Mouse (Mus musculus): ENCODE measurements around the gene Irgq. TPM values are rescaled to one million over a fixed set of nuclear protein-coding genes. Genes with fewer than 3 reads are reported as not detected.

Irgq gene
- total and polyA plus RNA-seq, 3 experiments, result 5.1 to 10.1 (median 9.9) TPM

- Histone ChIP-seq H3K4me1 (ENCODE audit: control insufficient read depth in 1 of 2, insufficient read depth in 2 of 2) (peaks cover 46 to 93% of the 10 kb centered on the region in 2 experiments), H3K27ac (ENCODE audit: insufficient read depth, low read depth) (peak overlapping the region; percentile 100), H3K79me2 (replicated peaks; ENCODE audit: control insufficient read depth, extremely low read depth, insufficient read depth, poor library complexity, severe bottlenecking) (peaks cover 13% of the 10 kb centered on the region; the same call in 1 of the 2 replicates), H3K36me3 (replicated peaks in 1 of 2; ENCODE audit: control insufficient read depth in 1 of 2, insufficient read depth in 1 of 2, low read length in 1 of 2) (peaks cover 39 to 64% of the 10 kb centered on the region in 2 experiments), H3K4me2 (ENCODE audit: insufficient read depth, low read depth, poor library complexity, severe bottlenecking) (peak overlapping the region; percentile 80), H3K27me3 (replicated peaks) (no peaks in the 10 kb centered on the region), H3K9ac (ENCODE audit: insufficient read depth, low read depth) (peak overlapping the region; percentile 21), H3K4me3 (replicated peaks in 1 of 3; ENCODE audit: low read depth in 2 of 3, low read length in 2 of 3, poor library complexity in 1 of 3) (no peak overlapping the region), H3K9me3 (replicated peaks; ENCODE audit: low read length) (no peaks in the 10 kb centered on the region)
- peak; percentile 13; the same call in 1 of the 2 replicates for TF ChIP-seq USF2 (conservative IDR thresholded peaks at IDR 0.05; ENCODE audit: low read depth, low read length)
- TF ChIP-seq MEF2A (IDR thresholded peaks at IDR 0.05; ENCODE audit: borderline replicate concordance, low read depth, low read length), result peak; percentile 80
- peak; percentile 88 for TF ChIP-seq JUN (IDR thresholded peaks at IDR 0.05; ENCODE audit: insufficient read depth, low read depth, low read length)
- no peak for TF ChIP-seq PAX5 (IDR thresholded peaks at IDR 0.05; ENCODE audit: low read length)
- no peak for TF ChIP-seq ZNF384 (IDR thresholded peaks at IDR 0.05; ENCODE audit: low read depth, low read length)
- peak; percentile 93 for TF ChIP-seq ETS1 (conservative IDR thresholded peaks at IDR 0.05; ENCODE audit: low read depth, low read length)
- TF ChIP-seq ZMIZ1 (IDR thresholded peaks at IDR 0.05; ENCODE audit: low read depth, low read length), result no peak
- no peak for TF ChIP-seq KAT2A (IDR thresholded peaks at IDR 0.05; ENCODE audit: insufficient replicate concordance, low read length)
- no peak for TF ChIP-seq E2F4 (IDR thresholded peaks at IDR 0.05; ENCODE audit: insufficient replicate concordance, low read depth, low read length)
- TF ChIP-seq CTCF (conservative IDR thresholded peaks at IDR 0.05 in 1 of 2, IDR thresholded peaks at IDR 0.05 in 1 of 2; ENCODE audit: low read depth in 2 of 2, low read length in 2 of 2), result peak; percentile 85 to 88
- TF ChIP-seq MAX (IDR thresholded peaks at IDR 0.05; ENCODE audit: low read length), result peak; percentile 54
- no peak for TF ChIP-seq UBTF (IDR thresholded peaks at IDR 0.05; ENCODE audit: low read depth, low read length)
- no peak for TF ChIP-seq ZC3H11A (IDR thresholded peaks at IDR 0.05; ENCODE audit: low read depth, low read length)
- peak; percentile 84 for TF ChIP-seq EP300 (IDR thresholded peaks at IDR 0.05; ENCODE audit: low read length)
- TF ChIP-seq GABPA (IDR thresholded peaks at IDR 0.05; ENCODE audit: insufficient replicate concordance, low read depth, low read length), result no peak
- TF ChIP-seq USF1 (IDR thresholded peaks at IDR 0.05; ENCODE audit: low read depth, low read length), result no peak
- peak; percentile 26; the same call in 1 of the 2 replicates for TF ChIP-seq TBP (conservative IDR thresholded peaks at IDR 0.05; ENCODE audit: low read depth, low read length)
- TF ChIP-seq IRF4 (IDR thresholded peaks at IDR 0.05; ENCODE audit: low read depth, low read length), result peak; percentile 68
- peak; percentile 27; the same call in 1 of the 2 replicates for TF ChIP-seq RCOR1 (conservative IDR thresholded peaks at IDR 0.05; ENCODE audit: low read depth, low read length)
- 0 out of 2 replicates have a peak, but pooled peaks have one; percentile 79 for TF ChIP-seq MYC (IDR thresholded peaks at IDR 0.05; ENCODE audit: low read depth, low read length)
- TF ChIP-seq NRF1 (IDR thresholded peaks at IDR 0.05; ENCODE audit: low read depth, low read length), result peak; percentile 76
- TF ChIP-seq SIN3A (IDR thresholded peaks at IDR 0.05; ENCODE audit: low read length), result no peak
- no peak; the same call in 1 of the 2 replicates for TF ChIP-seq NELFE (IDR thresholded peaks at IDR 0.05; ENCODE audit: low read depth, low read length)
- TF ChIP-seq MAFK (IDR thresholded peaks at IDR 0.05; ENCODE audit: insufficient replicate concordance, low read length), result peak; percentile 56; the same call in 1 of the 2 replicates
- peak; percentile 67 for TF ChIP-seq BHLHE40 (IDR thresholded peaks at IDR 0.05; ENCODE audit: low read depth, low read length)
- no peak for TF ChIP-seq CHD1 (IDR thresholded peaks at IDR 0.05; ENCODE audit: low read depth, low read length)
- peak; percentile 48 for TF ChIP-seq ELF1 (IDR thresholded peaks at IDR 0.05; ENCODE audit: low read depth, low read length)
- peak; percentile 32; the same call in 1 of the 2 replicates for TF ChIP-seq MXI1 (IDR thresholded peaks at IDR 0.05; ENCODE audit: low read depth, low read length)
- TF ChIP-seq ZKSCAN1 (IDR thresholded peaks at IDR 0.05; ENCODE audit: borderline replicate concordance, low read depth, low read length), result no peak
- peak; percentile 66 for TF ChIP-seq RAD21 (IDR thresholded peaks at IDR 0.05; ENCODE audit: low read depth, low read length)
- no peak for TF ChIP-seq POLR2AphosphoS2 (IDR thresholded peaks at IDR 0.05; ENCODE audit: low read depth, low read length)
- TF ChIP-seq CHD2 (IDR thresholded peaks at IDR 0.05; ENCODE audit: low read length), result no peak; the same call in 1 of the 2 replicates
- 0 out of 2 replicates have a peak, but pooled peaks have one; percentile 10 for TF ChIP-seq MAZ (IDR thresholded peaks at IDR 0.05; ENCODE audit: low read depth, low read length)
- TF ChIP-seq SMC3 (IDR thresholded peaks at IDR 0.05; ENCODE audit: low read depth, low read length), result peak; percentile 81
- TF ChIP-seq POLR2A (IDR thresholded peaks at IDR 0.05; ENCODE audit: low read depth, low read length), result no peak
- TF ChIP-seq HCFC1 (IDR thresholded peaks at IDR 0.05; ENCODE audit: low read depth, low read length), result peak; percentile 26; the same call in 1 of the 2 replicates
- TF ChIP-seq TCF12 (IDR thresholded peaks at IDR 0.05; ENCODE audit: low read depth, low read length), result peak; percentile 79
- TF ChIP-seq JUND (conservative IDR thresholded peaks at IDR 0.05; ENCODE audit: low read depth, low read length), result peak; percentile 59
- dilution Hi-C loops (cut with MboI; ENCODE audit: extremely low pct_ligation_motif_present, extremely low pct_unique_long_range_greater_than_20kb, low sequenced_read_pairs), result no loop called here
- in situ Hi-C loops (cut with MboI; ENCODE audit: low pct_ligation_motif_present, low pct_unique_long_range_greater_than_20kb, low sequenced_read_pairs), result loop anchor here (5.0 kb wide), 1 partner anchor 32 kb away; the partner anchor contains the start of gene Irgq
- peak; percentile 98 for DNase-seq (ENCODE audit: extremely low read depth)
Measured at GRCm38 (mm10) chr7:24564607-24565265, 34.2 kb downstream of the Irgq start.

Data from CH12.LX (cell line).